Comparison of ENCODE assay signal across 8 mouse cellular contexts in the genomic region with DNA sequence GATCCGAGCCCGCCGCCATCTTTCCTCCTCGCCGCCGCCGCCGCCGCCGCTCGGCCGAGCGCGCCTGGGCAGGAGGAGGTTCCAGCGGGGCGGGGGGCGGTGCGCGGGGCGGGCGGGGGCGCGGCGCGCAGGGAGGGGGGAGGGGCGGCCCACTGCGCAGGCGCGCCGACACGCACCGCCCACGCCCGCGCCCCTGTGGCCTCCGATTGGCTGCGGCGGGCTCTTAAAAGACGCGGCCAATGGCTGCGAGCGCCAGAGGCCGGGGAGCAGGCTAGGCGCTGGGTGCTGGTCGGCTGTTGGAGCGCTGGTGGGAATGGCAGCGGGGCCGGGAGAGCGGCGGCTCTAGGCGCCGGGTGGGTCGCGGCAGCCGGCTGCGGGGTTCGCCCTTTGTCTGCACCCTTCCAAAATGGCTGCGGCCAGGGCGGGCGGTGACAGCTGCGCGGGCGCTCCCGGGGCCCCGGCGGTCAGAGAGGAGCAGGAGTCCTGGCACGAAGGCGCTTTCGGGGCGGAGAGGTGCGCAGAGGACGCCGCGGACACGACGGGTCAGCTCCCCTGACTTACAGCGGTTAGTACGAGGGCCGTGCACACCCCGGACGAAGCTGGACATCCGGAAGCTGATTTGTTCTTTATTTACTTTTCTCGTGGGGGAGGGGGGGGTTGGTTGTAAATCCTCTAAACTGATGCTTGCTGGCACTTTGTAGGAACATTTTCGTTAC. TPM values are rescaled to one million over a fixed set of nuclear protein-coding genes. Genes with fewer than 3 reads are reported as not detected.
DNase-seq lines count a peak whose midpoint lies in the region; ATAC-seq and TF ChIP-seq lines count a peak whose summit lies in the region.

A gene (minus strand): TSS at position 19 of the 716 bp plus-strand sequence.

- 0 out of 2 replicates have a peak, but pooled peaks have one; percentile 26 for TF ChIP-seq EP300 in liver, embryonic 14.5 days (IDR thresholded peaks at IDR 0.05; ENCODE audit: low read depth)

- H3K4me2 ChIP-seq in heart, embryonic 15.5 days: peak within 1 kb of the TSS; percentile 92
- peak within 1 kb of the TSS; percentile 81 for H3K4me2 ChIP-seq in liver, embryonic 14.5 days (ENCODE audit: low read depth)
- H3K4me2 ChIP-seq in stomach, embryonic 15.5 days: peak within 1 kb of the TSS; percentile 96

- H3K36me3 ChIP-seq in forebrain, embryonic 10.5 days (replicated peaks): no peaks in the 10 kb centered on the region
- no peaks in the 10 kb centered on the region for H3K36me3 ChIP-seq in heart, embryonic 15.5 days
- H3K36me3 ChIP-seq in liver, embryonic 14.5 days (replicated peaks; ENCODE audit: control insufficient read depth, insufficient read depth, low read depth): no peaks in the 10 kb centered on the region
- no peaks in the 10 kb centered on the region for H3K36me3 ChIP-seq in stomach, embryonic 15.5 days

- peak; percentile 82 for ATAC-seq in CD4-positive, CD25-positive, alpha-beta regulatory T cell, adult 4 months
- peak; percentile 89 for ATAC-seq in heart, embryonic 15.5 days (replicated peaks; ENCODE audit: insufficient number of reproducible peaks, insufficient read depth, low FRiP score, low read depth)
- ATAC-seq in liver, embryonic 14.5 days (ENCODE audit: insufficient read depth): peak; percentile 89
- peak; percentile 93 for ATAC-seq in stomach, embryonic 15.5 days (ENCODE audit: insufficient read depth, low FRiP score, low read depth)

- H3K9ac ChIP-seq in heart, embryonic 15.5 days: peak within 1 kb of the TSS; percentile 94
- peak within 1 kb of the TSS; percentile 94 for H3K9ac ChIP-seq in liver, embryonic 14.5 days (replicated peaks)
- H3K9ac ChIP-seq in stomach, embryonic 15.5 days: peak within 1 kb of the TSS; percentile 99

- peak within 1 kb of the TSS; percentile 89 for H3K4me3 ChIP-seq in forebrain, embryonic 10.5 days
- peak within 1 kb of the TSS; percentile 89 for H3K4me3 ChIP-seq in heart, embryonic 15.5 days
- peak within 1 kb of the TSS; percentile 87 to 99 for H3K4me3 ChIP-seq in liver, embryonic 14.5 days (ENCODE audit: insufficient read depth in 1 of 2, low read depth in 2 of 2, low read length in 2 of 2)
- peak within 1 kb of the TSS; percentile 94 for H3K4me3 ChIP-seq in stomach, embryonic 15.5 days (replicated peaks)

- no peaks in the 10 kb centered on the region for H3K27me3 ChIP-seq in forebrain, embryonic 10.5 days (ENCODE audit: poor library complexity, severe bottlenecking)
- H3K27me3 ChIP-seq in heart, embryonic 15.5 days: no peaks in the 10 kb centered on the region
- no peaks in the 10 kb centered on the region for H3K27me3 ChIP-seq in liver, embryonic 14.5 days (ENCODE audit: control insufficient read depth, insufficient read depth, low read length)
- H3K27me3 ChIP-seq in stomach, embryonic 15.5 days (replicated peaks): no peaks in the 10 kb centered on the region

- DNase-seq in c-Kit-negative CD71-positive TER-119-positive erythroid progenitor cells, embryonic 14.5 days (ENCODE audit: low read depth, low spot score): peak; percentile 82
- peak; percentile 87 for DNase-seq in forebrain, embryonic 10.5 days (ENCODE audit: extremely low spot score, low spot score)
- DNase-seq in kidney, postnatal 25 days: peak; percentile 87 to 93
- peak; percentile 68 to 74 (median 73) for DNase-seq in liver, embryonic 14.5 days (ENCODE audit: low read depth in 3 of 3, low spot score in 3 of 3)
- peak; percentile 94 for DNase-seq in neural tube, embryonic 10.5 days (ENCODE audit: extremely low spot score, low spot score)

- no peaks in the 10 kb centered on the region for H3K9me3 ChIP-seq in forebrain, embryonic 10.5 days
- no peaks in the 10 kb centered on the region for H3K9me3 ChIP-seq in heart, embryonic 15.5 days (replicated peaks)
- no peaks in the 10 kb centered on the region for H3K9me3 ChIP-seq in liver, embryonic 14.5 days (ENCODE audit: control insufficient read depth, low read length)
- H3K9me3 ChIP-seq in stomach, embryonic 15.5 days: no peaks in the 10 kb centered on the region

- peak within 1 kb of the TSS; percentile 98 for H3K27ac ChIP-seq in forebrain, embryonic 10.5 days
- H3K27ac ChIP-seq in heart, embryonic 15.5 days: peak within 1 kb of the TSS; percentile 96
- peak within 1 kb of the TSS; percentile 69 for H3K27ac ChIP-seq in liver, embryonic 14.5 days
- H3K27ac ChIP-seq in stomach, embryonic 15.5 days: peak within 1 kb of the TSS; percentile 96

- H3K4me1 ChIP-seq in forebrain, embryonic 10.5 days: peaks cover 48% of the 10 kb centered on the region
- H3K4me1 ChIP-seq in heart, embryonic 15.5 days (replicated peaks): peaks cover 62% of the 10 kb centered on the region
- H3K4me1 ChIP-seq in liver, embryonic 14.5 days (replicated peaks; ENCODE audit: control insufficient read depth in 2 of 2, insufficient read depth in 2 of 2, low read length in 1 of 2): peaks cover 18 to 31% of the 10 kb centered on the region in 2 experiments
- H3K4me1 ChIP-seq in stomach, embryonic 15.5 days: peaks cover 30% of the 10 kb centered on the region

- WGBS in forebrain, embryonic 10.5 days: under 1% methylated on average over 61 of the region's 84 CpGs
- WGBS in heart, embryonic 15.5 days: under 1% methylated on average over 74 of the region's 84 CpGs
- WGBS in liver, embryonic 14.5 days (ENCODE audit: insufficient replicate concordance): under 1% methylated on average over 74 of the region's 84 CpGs
- WGBS in stomach, embryonic 15.5 days: under 1% methylated on average over 67 of the region's 84 CpGs

- TF ChIP-seq CTCF in liver, embryonic 14.5 days (IDR thresholded peaks at IDR 0.05; ENCODE audit: low read depth): no peak

RNA-seq across cellular contexts. Expression of the gene that starts here (rescaled TPM):
- polyA plus RNA-seq in CD4-positive, CD25-positive, alpha-beta regulatory T cell, adult 4 months (2017; shearing (Covaris generic)): 1 to 10 TPM; 3.5 to 6.7 TPM
- 3.6 and 4.2 TPM in 2 replicates for polyA plus RNA-seq in forebrain, embryonic 10.5 days (2016; fragmentation: Nextera tagmentation; extraction: Ambion mirVana)
- 1.9 and 2.1 TPM in 2 replicates for polyA plus RNA-seq in heart, embryonic 15.5 days (2015; fragmentation: Nextera tagmentation; extraction: Ambion mirVana)
- 4.3 and 5.7 TPM in 2 replicates for polyA plus RNA-seq in liver, embryonic 14.5 days (2012; rRNA removed)
- 2.1 and 2.3 TPM in 2 replicates for polyA plus RNA-seq in liver, embryonic 14.5 days (2014; fragmentation: Nextera tagmentation; extraction: Ambion mirVana)
- 3.6 and 3.7 TPM in 2 replicates for polyA plus RNA-seq in stomach, embryonic 15.5 days (2015; fragmentation: Nextera tagmentation; extraction: Ambion mirVana)

Comparison
In these comparisons a context has a peak if more than half of its experiments do, and no peak if none do; other contexts are left out.
1. Peak in every context shown above with its lines: DNase-seq, ATAC-seq, H3K4me3 ChIP-seq and H3K27ac ChIP-seq.